Mouse (Mus musculus) thymus, adult 2 months (tissue): Measurements from ENCODE around the gene Hnrnph1. TPM values are rescaled to one million over a fixed set of nuclear protein-coding genes. Genes with fewer than 3 reads are reported as not detected.

Source experiments
- DNase-seq: peaks from one replicate; pipeline ENCODE4 v3.0.0; 2021
- H3K27ac ChIP-seq: fragments of 200-500 bp; 2 replicates; pipeline ENCODE4 v1.5.1; 2012; ENCODE audit warnings: low read length, control low read depth; ENCODE audit not compliant: control insufficient read depth, insufficient read depth
- H3K27me3 ChIP-seq: fragments of 200-500 bp; 2 replicates; pipeline ENCODE4 v1.6.1; 2012; ENCODE audit warnings: mild to moderate bottlenecking, low read length, moderate library complexity, mixed read lengths; ENCODE audit not compliant: control insufficient read depth, insufficient read depth
- H3K36me3 ChIP-seq: fragments of 200-500 bp; 2 replicates; pipeline ENCODE4 v1.6.1; 2012; ENCODE audit warnings: mild to moderate bottlenecking, low read length, moderate library complexity; ENCODE audit not compliant: control insufficient read depth, insufficient read depth
- H3K4me1 ChIP-seq: fragments of 200-500 bp; replicated peaks from 2 replicates; pipeline ENCODE4 v1.6.1; 2012; ENCODE audit warnings: low read length; ENCODE audit not compliant: control insufficient read depth, insufficient read depth
- H3K4me3 ChIP-seq: fragments of 200-500 bp; 2 replicates; pipeline ENCODE4 v1.5.1; 2012; ENCODE audit warnings: mild to moderate bottlenecking, low read length, control low read depth, moderate library complexity; ENCODE audit not compliant: control insufficient read depth, insufficient read depth
- CTCF ChIP-seq: fragments of 200-500 bp; IDR thresholded peaks from 2 replicates; pipeline ENCODE4 v1.5.1; 2012; ENCODE audit warnings: mild to moderate bottlenecking, control low read depth, low read length, moderate library complexity, borderline replicate concordance; ENCODE audit not compliant: control insufficient read depth, poor library complexity, insufficient read depth; ENCODE audit errors: extremely low read depth
- POLR2A ChIP-seq: fragments of 200-500 bp; IDR thresholded peaks from 2 replicates; pipeline ENCODE4 v1.6.1; 2012; ENCODE audit warnings: mild to moderate bottlenecking, low read length, control low read depth, moderate library complexity; ENCODE audit not compliant: control insufficient read depth, poor library complexity, insufficient read depth; ENCODE audit errors: extremely low read depth
- whole genome bisulfite sequencing: fragments of 180-500 bp; shearing (Covaris S2); methylation state at CpG from one replicate; pipeline ENCODE4 v1.1.7; 2018; 5-methylcytosine and 5-hydroxymethylcytosine counted together
- polyA plus RNA-seq: library from polyadenylated mRNA; depleted of rRNA; stranded (reverse); fragments of >200 nt; gene quantifications from 2 replicates; pipeline ENCODE4 v1.2.3, GENCODE M21; 2012

Hnrnph1 gene
- polyA plus RNA-seq, 1 experiment = 164 TPM

GRCm38 (mm10) chr11:50345486-50345885 lies 31.3 kb upstream of the Hnrnph1 start:
- H3K36me3 ChIP-seq = no peaks in the 10 kb centered on the region
- no peak overlapping the region for H3K4me3 ChIP-seq
- no peaks in the 10 kb centered on the region for H3K4me1 ChIP-seq
- H3K27ac ChIP-seq = no peak overlapping the region
- H3K27me3 ChIP-seq = no peaks in the 10 kb centered on the region
- no peak for TF ChIP-seq CTCF
- TF ChIP-seq POLR2A = no peak
- WGBS = 95% methylated on average over 4 of the region's 4 CpGs
- no peak for DNase-seq

- Histone ChIP-seq H3K27me3 (no peaks in the 10 kb centered on the region), H3K36me3 (no peaks in the 10 kb centered on the region), H3K27ac (no peak overlapping the region), H3K4me3 (no peak overlapping the region), H3K4me1 (no peaks in the 10 kb centered on the region)
- no peak for DNase-seq
- TF ChIP-seq POLR2A (no peak), CTCF (no peak)
- 92% methylated on average over 9 of the region's 9 CpGs for WGBS
These were observed 30.3 kb upstream of the Hnrnph1 start for GRCm38 (mm10) chr11:50346256-50347032.

GRCm38 (mm10) chr11:50352177-50352576 lies 24.6 kb upstream of the Hnrnph1 start:
- no peak overlapping the region for H3K27ac ChIP-seq

DNA sequence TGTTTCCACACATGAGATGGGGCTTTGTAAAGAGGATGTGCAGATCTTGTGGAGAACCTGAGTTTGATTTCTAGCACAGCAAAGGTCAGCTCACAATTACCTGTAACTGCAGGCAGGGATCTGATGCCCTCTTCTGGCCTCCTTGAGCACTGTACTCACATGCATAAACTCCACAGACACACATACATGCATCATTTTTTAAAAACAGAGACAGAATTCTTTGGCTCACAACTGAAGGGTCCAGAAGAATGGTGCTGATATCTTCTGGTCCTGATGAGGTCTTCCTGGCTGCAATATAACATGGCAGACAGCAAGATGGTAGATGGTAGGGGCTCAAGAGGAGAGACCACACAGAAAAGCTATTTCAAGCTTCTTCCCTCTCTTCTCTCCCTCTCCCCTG lies 22.6 kb upstream of the Hnrnph1 start, which contains the start of gene Cby3:
Gene Cby3 (plus strand): TSS at position 301 of the 400 bp plus-strand sequence.
- Histone ChIP-seq H3K27me3 (no peaks in the 10 kb centered on the region; the same call in 1 of the 2 replicates), H3K27ac (no peak within 1 kb of the TSS), H3K4me3 (no peak within 1 kb of the TSS), H3K4me1 (peaks cover 4% of the 10 kb centered on the region; the same call in 1 of the 2 replicates), H3K36me3 (no peaks in the 10 kb centered on the region)
- TF ChIP-seq CTCF (no peak), POLR2A (no peak)
- DNase-seq = no peak

More at GRCm38 (mm10) chr11:50352177-50352576, 24.6 kb upstream of the Hnrnph1 start:
- H3K4me3 ChIP-seq = no peak overlapping the region
- H3K36me3 ChIP-seq = no peaks in the 10 kb centered on the region
- no peaks in the 10 kb centered on the region for H3K4me1 ChIP-seq
- no peak for DNase-seq
- no peaks in the 10 kb centered on the region for H3K27me3 ChIP-seq
- WGBS = 90% methylated on average over 2 of the region's 2 CpGs
- TF ChIP-seq CTCF = no peak
- TF ChIP-seq POLR2A = no peak

DNA sequence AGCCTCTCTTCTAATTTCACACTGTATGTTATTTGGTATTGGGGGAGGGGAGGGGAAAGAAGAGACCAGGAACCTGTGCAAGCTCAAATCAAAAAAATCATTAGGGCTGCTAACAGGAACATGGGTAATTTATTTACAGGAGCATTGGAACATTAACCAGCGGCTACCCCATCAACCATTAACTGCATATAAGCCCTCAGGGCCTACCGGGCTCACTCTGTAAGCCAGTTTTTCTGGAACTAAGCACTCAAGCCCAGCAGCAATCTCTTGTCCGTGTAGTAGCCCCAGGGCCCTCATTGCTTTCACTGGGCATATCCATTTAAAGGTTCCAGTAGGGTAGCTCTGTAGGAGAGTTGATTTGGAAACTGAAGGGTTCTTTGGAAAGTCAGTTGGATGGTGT lies 21.9 kb upstream of the Hnrnph1 start:
- no peak overlapping the region for H3K4me3 ChIP-seq
- no peaks in the 10 kb centered on the region for H3K36me3 ChIP-seq
- H3K27ac ChIP-seq = no peak overlapping the region
- H3K4me1 ChIP-seq = peaks cover 6% of the 10 kb centered on the region; the same call in 1 of the 2 replicates
- no peak for DNase-seq
- 94% methylated on average over 3 of the region's 3 CpGs for WGBS
- TF ChIP-seq CTCF (no peak), POLR2A (no peak)
- H3K27me3 ChIP-seq = no peaks in the 10 kb centered on the region; the same call in 1 of the 2 replicates

DNA sequence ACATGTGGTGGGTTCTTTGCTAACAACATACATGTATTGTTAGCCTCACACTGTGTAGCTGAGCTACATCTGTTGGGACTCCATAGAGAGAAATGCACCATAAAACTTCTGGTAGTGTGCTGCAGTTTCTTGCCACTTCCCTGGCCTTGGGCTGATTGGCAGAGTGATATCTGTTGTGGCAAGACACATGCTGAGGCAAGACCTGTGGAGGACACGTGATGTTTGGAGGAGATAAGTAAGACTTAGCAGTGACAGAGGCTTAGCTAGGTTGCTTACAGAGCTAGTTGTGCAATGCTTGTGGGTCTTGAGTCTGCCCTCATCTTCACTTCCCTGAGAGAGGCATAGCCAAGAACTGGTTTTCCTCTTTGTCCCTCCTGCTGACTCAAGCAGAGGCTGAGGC lies 21.4 kb upstream of the Hnrnph1 start:
- Histone ChIP-seq H3K4me3 (no peak overlapping the region), H3K27ac (no peak overlapping the region), H3K36me3 (no peaks in the 10 kb centered on the region), H3K4me1 (peaks cover 6% of the 10 kb centered on the region; the same call in 1 of the 2 replicates), H3K27me3 (no peaks in the 10 kb centered on the region; the same call in 1 of the 2 replicates)
- DNase-seq = no peak
- WGBS = 41% methylated on average over 1 of the region's 1 CpGs
- no peak for TF ChIP-seq CTCF
- no peak for TF ChIP-seq POLR2A
